Mouse (Mus musculus) testis, adult 2 months (tissue): ENCODE measurements around the gene Slc12a4.

Experiments
- CTCF ChIP-seq: fragments of 200-500 bp; IDR thresholded peaks from 2 replicates; pipeline ENCODE4 v1.5.1; 2012; ENCODE audit warnings: low read depth, mild to moderate bottlenecking, inconsistent platforms, low read length, moderate library complexity; ENCODE audit not compliant: control insufficient read depth, insufficient read depth, insufficient replicate concordance
- POLR2A ChIP-seq: fragments of 200-500 bp; IDR thresholded peaks from 2 replicates; pipeline ENCODE4 v1.6.1; 2012; ENCODE audit warnings: low read depth, mild to moderate bottlenecking, inconsistent platforms, low read length, moderate library complexity; ENCODE audit not compliant: control insufficient read depth

DNA sequence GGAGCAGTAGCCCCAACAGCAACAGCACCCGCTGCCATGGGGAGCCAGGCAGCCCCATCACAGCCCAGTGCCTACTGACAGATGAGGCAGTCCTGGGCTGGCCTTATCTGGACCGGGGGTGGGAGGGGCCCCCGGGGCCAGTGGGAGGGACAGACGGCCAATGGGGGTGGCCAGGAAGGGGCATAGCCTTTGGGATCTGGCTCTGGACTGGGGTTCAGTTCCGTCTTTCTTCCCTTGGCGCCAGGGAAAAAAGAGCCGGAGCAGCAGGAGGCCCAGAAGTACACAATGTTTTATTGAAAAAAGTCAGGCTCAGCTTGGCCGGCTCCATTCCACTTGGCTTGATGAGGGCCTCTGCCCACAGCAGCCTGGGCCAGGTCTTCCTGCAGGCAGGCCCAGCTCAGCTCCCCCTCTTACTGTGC, 22.6 kb downstream of the Slc12a4 start, which contains the start of gene Lcat:
- TF ChIP-seq CTCF (no peak), POLR2A (no peak)
